In the genomic region with DNA sequence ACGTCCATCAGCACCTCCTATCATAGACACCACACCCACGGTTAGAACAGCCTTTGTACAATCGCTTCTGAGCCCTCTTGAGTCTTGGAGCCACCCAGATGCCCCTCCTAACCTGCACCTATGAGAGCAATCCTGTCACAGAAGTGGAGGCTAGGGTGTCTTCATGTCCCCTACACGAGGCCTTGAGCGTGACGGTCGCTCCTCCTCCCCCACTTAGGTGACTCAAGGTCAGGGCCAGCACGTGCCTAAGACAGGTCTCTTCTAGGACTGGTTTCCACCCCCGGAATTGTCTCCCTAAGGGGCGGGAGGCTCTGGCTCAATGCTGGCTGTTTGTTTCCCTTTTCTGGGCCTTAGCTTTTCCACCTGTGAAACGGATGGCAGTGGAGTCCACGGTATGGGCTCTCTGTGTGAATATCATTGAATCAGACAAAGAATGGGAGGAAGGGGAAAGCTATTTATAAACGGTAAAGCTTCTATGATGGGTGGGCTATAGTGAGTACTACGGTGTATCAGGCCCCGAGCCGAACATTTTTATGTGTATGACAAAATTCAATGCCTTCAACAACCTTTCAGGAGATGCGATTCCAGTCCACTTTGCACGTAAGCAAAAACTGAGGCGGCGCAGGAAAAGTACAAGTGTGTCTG, we compare ENCODE assay signal across 8 mouse cellular contexts. TPM values are rescaled to one million over a fixed set of nuclear protein-coding genes. Genes with fewer than 3 reads are reported as not detected.
DNase-seq lines count a peak whose midpoint lies in the region; ATAC-seq and TF ChIP-seq lines count a peak whose summit lies in the region.

A gene (minus strand): TSS at position 159 of the 645 bp plus-strand sequence.

- peak within 1 kb of the TSS; percentile 98 for H3K4me2 ChIP-seq in hindbrain, embryonic 11.5 days (replicated peaks; ENCODE audit: low read depth, low read length)
- H3K4me2 ChIP-seq in midbrain, embryonic 12.5 days (replicated peaks): peak within 1 kb of the TSS; percentile 96

- H3K4me1 ChIP-seq in hindbrain, embryonic 11.5 days (replicated peaks; ENCODE audit: control insufficient read depth, insufficient read depth, low read length): peaks cover 11% of the 10 kb centered on the region
- peaks cover 34% of the 10 kb centered on the region for H3K4me1 ChIP-seq in midbrain, embryonic 12.5 days

- no peak for DNase-seq in layer of hippocampus, adult 2 months (ENCODE audit: low spot score in 2 of 2)
- no peak for DNase-seq in layer of hippocampus, adult 11-12 months (ENCODE audit: low spot score)
- peak; percentile 65 for DNase-seq in R1 (ENCODE audit: low read depth, low spot score)
- peak; percentile 30 for DNase-seq in hindbrain, embryonic 11.5 days (ENCODE audit: low spot score)
- DNase-seq in left cerebral cortex, postnatal 14 days (ENCODE audit: low spot score in 2 of 2): no peak
- DNase-seq in urinary bladder, postnatal 10 days (ENCODE audit: low spot score): no peak

- TF ChIP-seq CTCF in layer of hippocampus, adult 2 months (conservative IDR thresholded peaks at IDR 0.05): no peak

- no peaks in the 10 kb centered on the region for H3K9me3 ChIP-seq in hindbrain, embryonic 11.5 days (ENCODE audit: control insufficient read depth, low read length)
- H3K9me3 ChIP-seq in midbrain, embryonic 12.5 days: no peaks in the 10 kb centered on the region

- H3K9ac ChIP-seq in hindbrain, embryonic 11.5 days (ENCODE audit: low read depth, low read length): peak within 1 kb of the TSS; percentile 74
- H3K9ac ChIP-seq in midbrain, embryonic 12.5 days (replicated peaks): peak within 1 kb of the TSS; percentile 76

- peaks cover 4% of the 10 kb centered on the region; the same call in 1 of the 2 replicates for H3K36me3 ChIP-seq in hindbrain, embryonic 11.5 days (ENCODE audit: control insufficient read depth, insufficient read depth, low read length)
- peaks cover 19% of the 10 kb centered on the region for H3K36me3 ChIP-seq in midbrain, embryonic 12.5 days

- WGBS in hindbrain, embryonic 11.5 days: 10% methylated on average over 20 of the region's 20 CpGs
- 9% methylated on average over 20 of the region's 20 CpGs for WGBS in midbrain, embryonic 12.5 days

- peak within 1 kb of the TSS; percentile 93 for H3K27ac ChIP-seq in layer of hippocampus, adult 2 months
- H3K27ac ChIP-seq in hindbrain, embryonic 11.5 days (ENCODE audit: low read depth, low read length): peak within 1 kb of the TSS; percentile 74; the same call in 1 of the 2 replicates
- peak within 1 kb of the TSS; percentile 86 for H3K27ac ChIP-seq in midbrain, embryonic 12.5 days (replicated peaks)

- H3K4me3 ChIP-seq in layer of hippocampus, adult 2 months: peak within 1 kb of the TSS; percentile 99
- H3K4me3 ChIP-seq in hindbrain, embryonic 11.5 days (ENCODE audit: low read depth, low read length): peak within 1 kb of the TSS; percentile 65
- H3K4me3 ChIP-seq in midbrain, embryonic 12.5 days: peak within 1 kb of the TSS; percentile 65

- H3K27me3 ChIP-seq in hindbrain, embryonic 11.5 days (ENCODE audit: control insufficient read depth, insufficient read depth, low read length): no peaks in the 10 kb centered on the region
- H3K27me3 ChIP-seq in midbrain, embryonic 12.5 days: no peaks in the 10 kb centered on the region

- intact Hi-C loops in left cerebral cortex, postnatal 14 days (cut with DNase I): no loop called here

- peak; percentile 20 for ATAC-seq in erythroid progenitor cell, adult 5-6 weeks (replicated peaks; ENCODE audit: low FRiP score, poor library complexity, severe bottlenecking)
- no peak for ATAC-seq in hindbrain, embryonic 11.5 days (ENCODE audit: low FRiP score)
- no peak for ATAC-seq in midbrain, embryonic 12.5 days (ENCODE audit: low FRiP score, low read depth)

RNA-seq across cellular contexts. Expression of the gene that starts here (rescaled TPM):
- total RNA-seq in layer of hippocampus, adult 2 months (2021): 10 to 100 TPM; 23.7 to 24.1 TPM
- 29.9 and 31.4 TPM in 2 replicates for total RNA-seq in erythroid progenitor cell, adult 5-6 weeks (2015; ENCODE audit: low replicate concordance)
- 87.7 and 89.0 TPM in 2 replicates for total RNA-seq in erythroid progenitor cell, adult 5-6 weeks (2017; ENCODE audit: low replicate concordance)
- polyA plus RNA-seq in hindbrain, embryonic 11.5 days (2014; fragmentation: Nextera tagmentation; extraction: Ambion mirVana): 7.3 and 8.5 TPM in 2 replicates
- 10 to 100 TPM; 25.0 to 26.0 TPM for total RNA-seq in left cerebral cortex, postnatal 14 days (2021)
- 11.7 and 12.2 TPM in 2 replicates for polyA plus RNA-seq in midbrain, embryonic 12.5 days (2016; fragmentation: Nextera tagmentation; extraction: Ambion mirVana)

Comparison
In these comparisons a context has a peak if more than half of its experiments do, and no peak if none do; other contexts are left out.
1. DNase-seq: peak in R1 (single experiment) and hindbrain, embryonic 11.5 days (single experiment); none in layer of hippocampus, adult 2 months (0 of 2), layer of hippocampus, adult 11-12 months (single experiment), left cerebral cortex, postnatal 14 days (0 of 2) and urinary bladder, postnatal 10 days (single experiment).
2. Peak in every context shown above with its lines, with median percentiles within 50 percentile points of each other: H3K27ac ChIP-seq and H3K4me3 ChIP-seq.